In the genomic region with DNA sequence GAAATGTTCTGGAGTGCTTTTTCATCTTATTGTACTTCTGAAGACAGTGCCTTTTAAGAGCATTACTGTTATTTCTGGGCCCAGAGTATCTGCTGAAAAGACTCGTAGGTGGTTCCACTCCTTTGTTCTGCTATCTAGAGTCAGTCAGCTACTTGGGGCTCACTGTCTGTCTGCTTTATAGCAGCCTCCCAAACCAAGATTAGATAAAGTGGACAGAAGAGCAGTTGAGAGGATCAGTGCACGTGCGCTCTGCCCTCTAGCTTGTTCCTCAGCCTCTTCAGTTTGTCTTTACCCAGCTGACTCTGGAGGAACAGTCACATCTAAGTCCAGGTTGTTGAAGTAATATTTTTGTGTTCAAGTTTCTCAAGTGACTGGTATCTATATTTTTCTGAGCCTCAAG, we compare ENCODE assay signal across 15 mouse cellular contexts. TPM values are rescaled to one million over a fixed set of nuclear protein-coding genes. Genes with fewer than 3 reads are reported as not detected.
DNase-seq lines count a peak whose midpoint lies in the region; ATAC-seq and TF ChIP-seq lines count a peak whose summit lies in the region.
"Had no signal": no experiment of that assay in that cellular context is flagged by ENCODE, and none has a peak within 500 bp of the region (broad histone marks: within the 10 kb centered on the region; RNA-seq: fewer than 3 reads in every experiment).

No protein-coding gene starts in this region.

- WGBS in heart, embryonic 10.5 days = 4% methylated on average over 3 of the region's 3 CpGs
- 52% methylated on average over 3 of the region's 3 CpGs for WGBS in lung, embryonic 15.5 days
- WGBS in liver, embryonic 11.5 days = 14% methylated on average over 3 of the region's 3 CpGs

- H3K9me3 ChIP-seq in heart, embryonic 10.5 days = no peaks in the 10 kb centered on the region
- H3K9me3 ChIP-seq in lung, embryonic 15.5 days = no peaks in the 10 kb centered on the region
- no peaks in the 10 kb centered on the region for H3K9me3 ChIP-seq in liver, embryonic 11.5 days (ENCODE audit: control insufficient read depth, low read length)
- H3K9me3 ChIP-seq: embryonic facial prominence, embryonic 10.5 days; neural tube, embryonic 15.5 days had no signal

- H3K9ac ChIP-seq in lung, embryonic 15.5 days = no peak overlapping the region
- peak overlapping the region; percentile 80 for H3K9ac ChIP-seq in liver, embryonic 11.5 days (ENCODE audit: low read depth, low read length)
- H3K9ac ChIP-seq: neural tube, embryonic 15.5 days had no signal

- intact Hi-C loops in heart, postnatal 10 days (cut with DNase I) = loop anchor here (2.0 kb wide), 1 partner anchor 19 kb away; no protein-coding TSS in a partner anchor
- intact Hi-C loops in left cerebral cortex, adult 2 months (cut with DNase I) = no loop called here

- no peaks in the 10 kb centered on the region for H3K27me3 ChIP-seq in heart, embryonic 10.5 days (ENCODE audit: insufficient read depth, poor library complexity, severe bottlenecking)
- no peaks in the 10 kb centered on the region for H3K27me3 ChIP-seq in lung, embryonic 15.5 days
- H3K27me3 ChIP-seq in liver, embryonic 11.5 days (replicated peaks; ENCODE audit: control insufficient read depth, insufficient read depth, low read length) = no peaks in the 10 kb centered on the region
- H3K27me3 ChIP-seq: neural tube, embryonic 15.5 days had no signal

- H3K4me1 ChIP-seq in heart, embryonic 10.5 days = peaks cover 59% of the 10 kb centered on the region
- H3K4me1 ChIP-seq in lung, embryonic 15.5 days = peaks cover 32% of the 10 kb centered on the region
- peaks cover 41% of the 10 kb centered on the region for H3K4me1 ChIP-seq in liver, embryonic 11.5 days (replicated peaks; ENCODE audit: control insufficient read depth, insufficient read depth, low read length)

- H3K4me2 ChIP-seq in lung, embryonic 15.5 days = no peak overlapping the region
- H3K4me2 ChIP-seq in liver, embryonic 11.5 days = peak overlapping the region; percentile 85
- H3K4me2 ChIP-seq: neural tube, embryonic 15.5 days had no signal

- ATAC-seq in lung, embryonic 15.5 days (ENCODE audit: borderline replicate concordance, extremely low read depth, low FRiP score, low TSS enrichment) = no peak
- peak; percentile 77 for ATAC-seq in liver, embryonic 11.5 days (replicated peaks; ENCODE audit: low FRiP score)
- ATAC-seq: hindbrain, postnatal 0 days had no signal

- no peaks in the 10 kb centered on the region for H3K36me3 ChIP-seq in heart, embryonic 10.5 days
- no peaks in the 10 kb centered on the region for H3K36me3 ChIP-seq in lung, embryonic 15.5 days
- no peaks in the 10 kb centered on the region; the same call in 1 of the 2 replicates for H3K36me3 ChIP-seq in liver, embryonic 11.5 days (ENCODE audit: control insufficient read depth, insufficient read depth, low read length)
- H3K36me3 ChIP-seq: embryonic facial prominence, embryonic 10.5 days; neural tube, embryonic 15.5 days had no signal

- peak overlapping the region; percentile 62; the same call in 1 of the 2 replicates for H3K27ac ChIP-seq in heart, embryonic 10.5 days
- 0 out of 2 replicates have a peak overlapping the region, but pooled peaks have one; percentile 13 for H3K27ac ChIP-seq in lung, embryonic 15.5 days
- peak overlapping the region; percentile 90 for H3K27ac ChIP-seq in liver, embryonic 11.5 days (ENCODE audit: low read depth, low read length)
- no peak overlapping the region for H3K27ac ChIP-seq in left cerebral cortex, adult 2 months
- H3K27ac ChIP-seq: embryonic facial prominence, embryonic 10.5 days; hindbrain, postnatal 0 days; neural tube, embryonic 15.5 days had no signal

- H3K4me3 ChIP-seq in heart, embryonic 10.5 days = peak overlapping the region; percentile 3; the same call in 1 of the 2 replicates
- H3K4me3 ChIP-seq in lung, embryonic 15.5 days = no peak overlapping the region
- peak overlapping the region; percentile 73; the same call in 1 of the 2 replicates for H3K4me3 ChIP-seq in liver, embryonic 11.5 days (ENCODE audit: low read depth, low read length)
- no peak overlapping the region for H3K4me3 ChIP-seq in left cerebral cortex, adult 2 months
- H3K4me3 ChIP-seq: embryonic facial prominence, embryonic 10.5 days; neural tube, embryonic 15.5 days had no signal

- TF ChIP-seq CTCF in left cerebral cortex, adult 2 months (IDR thresholded peaks at IDR 0.05) = no peak

- DNase-seq in heart, embryonic 10.5 days (ENCODE audit: low spot score) = no peak
- DNase-seq in heart, postnatal 10 days = no peak
- no peak for DNase-seq in lung, adult 18-20 months
- no peak for DNase-seq in liver, embryonic 11.5 days (ENCODE audit: low spot score)
- DNase-seq in yolk sac, embryonic 10.5 days (ENCODE audit: low spot score) = peak; percentile 41
- no peak for DNase-seq in left cerebral cortex, adult 2 months (ENCODE audit: extremely low spot score in 1 of 2, low spot score in 2 of 2)
- DNase-seq in cerebellum, adult 11-12 months = no peak
- DNase-seq: B cell, adult 2 months; cerebellum, adult 9-10 months; kidney, postnatal 25 days; thymus, adult 2 months had no signal

RNA-seq across cellular contexts. Expression of gene Adk, which starts 21.6 kb away (rescaled TPM):
- 275 and 312 TPM in 2 replicates for polyA plus RNA-seq in heart, embryonic 10.5 days (2016; fragmentation: Nextera tagmentation; extraction: Ambion mirVana)
- 100 to 1,000 TPM; 157 to 165 TPM for total RNA-seq in heart, postnatal 10 days (2021)
- polyA plus RNA-seq in lung, embryonic 15.5 days (2015; fragmentation: Nextera tagmentation; extraction: Ambion mirVana) = 197 and 203 TPM in 2 replicates
- polyA plus RNA-seq in liver, embryonic 11.5 days (2014; fragmentation: Nextera tagmentation; extraction: Ambion mirVana) = 253 and 276 TPM in 2 replicates
- 10 to 100 TPM; 59.5 to 69.6 TPM for total RNA-seq in left cerebral cortex, adult 2 months (2021)

RNA-seq across cellular contexts. Expression of gene Ap3m1, which starts 21.7 kb away (rescaled TPM):
- polyA plus RNA-seq in heart, embryonic 10.5 days (2016; fragmentation: Nextera tagmentation; extraction: Ambion mirVana) = 82.2 and 89.2 TPM in 2 replicates
- 10 to 100 TPM; 60.3 to 82.0 TPM for total RNA-seq in heart, postnatal 10 days (2021)
- polyA plus RNA-seq in lung, embryonic 15.5 days (2015; fragmentation: Nextera tagmentation; extraction: Ambion mirVana) = 68.8 and 77.8 TPM in 2 replicates
- 55.7 and 75.0 TPM in 2 replicates for polyA plus RNA-seq in liver, embryonic 11.5 days (2014; fragmentation: Nextera tagmentation; extraction: Ambion mirVana)
- total RNA-seq in left cerebral cortex, adult 2 months (2021) = 10 to 100 TPM; 62.5 to 64.3 TPM

Comparison
In these comparisons a context has a peak if more than half of its experiments do, and no peak if none do; other contexts are left out.
1. H3K4me3 ChIP-seq: peak in heart, embryonic 10.5 days (single experiment) and liver, embryonic 11.5 days (single experiment); none in lung, embryonic 15.5 days (single experiment) and left cerebral cortex, adult 2 months (single experiment).